Mouse (Mus musculus) frontal cortex, postnatal 10 days (tissue): Measurements from ENCODE around the gene Fam214b.

Experiments used
- DNase-seq, 2 experiments: peaks; one replicate each; pipeline ENCODE4 v3.0.0; 2022; ENCODE audit warnings: low spot score in 2 of 2, mixed read lengths in 1 of 2

Gene Fam214b

DNA sequence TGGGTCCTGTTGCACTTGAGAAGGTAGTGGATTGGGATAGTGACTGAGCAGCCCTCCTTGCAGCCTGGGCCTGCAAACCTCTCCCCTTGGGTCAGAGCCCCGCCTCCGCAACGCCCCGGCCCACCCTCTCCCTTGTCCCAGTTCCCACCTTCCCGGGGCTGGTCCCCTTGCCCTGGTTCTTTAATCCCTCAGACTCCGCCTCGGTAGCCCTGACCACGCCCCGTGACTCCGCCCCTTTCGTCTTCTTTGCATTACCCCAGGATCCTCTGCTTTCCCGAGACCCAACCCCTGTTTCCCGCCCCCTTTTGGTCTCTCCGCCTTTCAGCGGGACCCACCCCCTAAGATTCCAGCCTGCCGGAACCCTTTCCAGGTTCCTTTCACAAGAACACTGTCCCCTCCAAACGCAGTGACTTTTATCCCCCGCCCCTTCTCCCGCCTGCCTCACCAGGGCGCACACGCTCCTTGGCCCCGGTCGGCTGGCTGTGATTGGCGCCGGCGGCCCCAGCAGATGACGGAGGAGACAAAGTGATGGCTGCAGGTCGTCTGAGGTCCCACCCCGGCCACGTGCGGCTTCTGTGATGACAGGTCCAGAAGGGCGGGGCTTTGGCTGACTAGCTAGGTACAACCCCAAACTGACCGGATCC lies at the start of gene Fam214b:
Fam214b (minus strand) TSS at position 562 of the 644 bp plus-strand sequence.
- DNase-seq: peak; percentile 94 to 96

DNA sequence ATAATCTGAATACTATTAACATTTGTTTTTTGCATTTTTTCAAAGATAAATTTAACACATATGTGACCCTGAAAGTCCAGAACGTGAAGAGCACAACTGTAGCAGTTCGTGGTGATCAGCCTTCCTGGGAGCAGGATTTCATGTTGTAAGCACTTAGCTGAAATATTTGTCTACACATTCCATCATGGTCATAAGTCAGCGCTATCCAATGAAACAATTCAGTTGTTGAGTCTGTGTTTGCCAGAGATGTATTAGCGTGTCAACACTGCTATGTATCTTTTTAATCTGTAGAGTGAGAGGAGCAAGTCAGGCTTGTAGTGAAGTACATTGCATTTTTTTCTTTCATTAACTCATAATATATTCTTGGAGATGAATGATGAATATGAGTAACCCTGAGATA lies 45.2 kb upstream of the Fam214b start:
- DNase-seq: no peak

DNA sequence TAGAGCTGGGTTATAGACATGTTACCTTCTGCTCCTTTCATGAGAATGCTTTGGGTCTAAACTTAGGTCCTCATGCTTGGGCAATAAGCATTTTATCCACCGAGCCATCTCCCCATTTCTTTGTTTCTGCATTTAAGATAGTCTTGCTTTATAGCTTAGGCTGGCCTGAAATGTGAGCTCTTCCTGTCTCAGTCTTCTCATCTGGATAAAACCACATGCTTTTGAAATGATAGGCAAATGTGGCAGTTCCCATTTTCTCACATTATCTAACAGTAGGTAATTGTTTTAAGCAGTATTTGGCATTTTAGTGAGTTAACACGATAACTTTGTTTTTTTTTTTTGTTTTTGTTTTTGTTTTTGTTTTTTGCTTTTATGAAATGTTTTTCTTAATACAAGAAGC lies 43.9 kb upstream of the Fam214b start:
- no peak for DNase-seq

DNA sequence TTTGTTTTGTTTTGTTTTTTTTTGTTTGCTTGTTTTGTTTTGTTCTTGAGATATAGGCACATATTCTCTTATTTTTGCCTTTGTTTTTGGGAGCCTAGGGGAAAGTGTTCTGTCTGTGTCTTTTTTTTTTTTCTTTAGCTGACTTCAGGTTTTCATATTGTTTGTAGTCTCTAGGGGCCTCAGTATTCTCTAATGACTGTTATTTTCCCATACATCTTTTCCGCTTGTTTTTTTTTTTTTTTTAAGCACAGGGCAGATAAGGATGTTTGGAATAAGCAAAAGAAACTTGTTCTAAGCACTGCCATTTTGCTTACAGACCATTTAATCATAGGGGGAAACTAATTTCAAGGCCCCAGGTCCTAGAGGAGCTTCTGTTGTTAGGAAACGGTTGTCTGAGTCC lies 36.4 kb upstream of the Fam214b start:
- no peak for DNase-seq

DNA sequence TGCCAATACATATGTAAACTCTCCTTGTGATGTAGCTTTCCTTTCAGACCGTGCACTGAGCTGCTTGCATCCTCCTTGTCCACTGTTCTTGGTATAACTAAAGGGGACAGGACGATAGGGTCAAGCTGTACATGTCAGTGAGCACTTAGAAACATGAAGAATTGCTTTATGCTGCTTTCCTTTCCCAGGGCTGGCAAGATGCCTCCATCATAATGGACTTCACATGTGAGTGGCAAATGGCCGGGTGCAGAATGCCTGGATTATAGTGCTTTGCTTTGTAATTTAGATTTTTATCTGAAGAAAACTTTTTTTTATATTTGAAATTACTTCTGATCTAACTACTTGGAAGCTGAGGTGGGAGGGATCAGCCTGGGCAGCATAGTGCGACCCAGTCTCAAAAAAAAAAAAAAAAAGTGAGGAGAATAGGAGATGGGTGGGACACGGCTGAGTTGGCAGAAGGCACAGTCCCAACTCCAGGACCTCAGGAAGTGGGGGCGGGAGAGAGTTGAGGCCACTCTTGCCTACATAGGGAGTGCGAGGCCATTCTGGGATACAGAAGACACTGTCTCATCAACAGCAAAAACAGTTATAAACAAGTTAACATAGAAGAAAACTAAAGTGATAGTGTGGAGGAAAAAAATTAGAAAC lies 32.2 kb upstream of the Fam214b start:
- DNase-seq: no peak

DNA sequence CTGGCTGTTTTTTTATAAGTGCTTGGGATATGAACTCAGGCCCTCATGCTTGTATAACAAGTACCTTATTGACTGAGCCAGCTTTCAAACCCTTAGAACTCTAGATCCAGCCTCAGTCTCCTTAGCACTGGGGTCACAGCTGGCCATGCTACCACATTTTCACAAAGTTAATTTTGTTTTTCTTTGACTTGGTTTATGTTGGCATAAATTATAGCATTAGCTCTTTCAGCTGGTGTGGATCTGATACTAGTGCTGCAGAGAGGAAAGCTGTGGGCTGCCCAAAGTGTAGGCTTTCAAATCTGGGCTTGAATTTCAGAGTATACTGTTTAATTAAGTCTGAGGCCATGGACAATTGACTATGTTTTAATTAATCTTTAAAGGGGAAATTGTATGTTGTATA lies 28.9 kb upstream of the Fam214b start:
- no peak for DNase-seq

DNA sequence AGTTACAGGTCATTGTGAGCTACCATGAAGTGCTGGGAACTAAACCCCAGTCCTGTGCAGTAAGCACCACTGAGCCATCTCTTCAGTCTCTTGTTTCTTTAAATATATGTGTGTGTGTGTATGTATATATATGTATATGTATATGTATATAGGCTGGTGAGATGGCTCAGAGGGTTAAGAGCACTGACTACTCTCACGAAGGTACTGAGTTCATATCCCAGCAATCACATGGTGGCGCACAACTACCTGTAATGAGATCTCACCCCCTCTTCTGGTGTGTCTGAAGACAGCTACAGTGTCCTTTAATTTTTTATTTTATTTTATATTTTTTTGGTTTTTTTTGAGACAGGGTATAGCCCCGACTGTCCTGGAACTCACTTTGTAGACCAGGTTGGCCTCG lies 19.5 kb upstream of the Fam214b start:
- no peak for DNase-seq

DNA sequence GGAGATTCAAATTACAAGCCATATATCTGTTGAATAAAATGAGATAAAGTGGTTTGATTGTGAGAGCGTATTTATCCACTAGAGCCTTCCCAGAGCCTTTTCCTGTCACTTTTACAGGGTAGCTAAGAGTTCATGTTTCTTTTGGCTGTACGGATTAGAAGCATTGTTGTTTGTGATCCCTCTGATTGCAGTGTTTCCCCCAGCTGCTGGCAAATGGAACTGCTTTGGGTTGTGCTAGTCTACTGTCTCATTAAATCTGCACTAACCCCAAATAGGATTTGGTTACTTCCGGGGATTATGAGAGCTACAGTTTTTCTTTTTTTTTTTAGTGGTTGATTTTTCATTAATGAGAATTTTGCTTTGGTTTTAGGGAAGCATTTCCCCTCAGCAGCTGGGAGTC lies 14.3 kb upstream of the Fam214b start:
- no peak for DNase-seq

DNA sequence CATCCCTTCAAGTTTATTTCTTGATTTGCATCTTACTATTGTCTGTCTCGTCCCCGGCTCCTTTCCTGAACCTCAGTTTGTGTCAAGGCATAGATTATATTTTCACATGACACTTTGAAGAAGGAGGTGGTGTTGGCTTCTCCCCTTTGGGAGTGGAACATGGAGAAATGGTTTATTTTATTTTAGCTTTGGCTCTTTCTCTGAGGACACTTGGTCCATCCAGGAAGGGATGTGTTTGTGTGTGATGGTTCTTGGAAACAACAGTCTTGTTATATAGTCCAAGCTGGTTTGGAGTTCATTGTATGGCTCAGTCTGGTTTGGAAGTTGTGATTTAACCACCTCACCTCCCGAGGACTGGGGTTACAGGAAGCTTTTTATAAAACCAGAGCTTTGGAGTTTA lies 13.7 kb upstream of the Fam214b start:
- DNase-seq: no peak

DNA sequence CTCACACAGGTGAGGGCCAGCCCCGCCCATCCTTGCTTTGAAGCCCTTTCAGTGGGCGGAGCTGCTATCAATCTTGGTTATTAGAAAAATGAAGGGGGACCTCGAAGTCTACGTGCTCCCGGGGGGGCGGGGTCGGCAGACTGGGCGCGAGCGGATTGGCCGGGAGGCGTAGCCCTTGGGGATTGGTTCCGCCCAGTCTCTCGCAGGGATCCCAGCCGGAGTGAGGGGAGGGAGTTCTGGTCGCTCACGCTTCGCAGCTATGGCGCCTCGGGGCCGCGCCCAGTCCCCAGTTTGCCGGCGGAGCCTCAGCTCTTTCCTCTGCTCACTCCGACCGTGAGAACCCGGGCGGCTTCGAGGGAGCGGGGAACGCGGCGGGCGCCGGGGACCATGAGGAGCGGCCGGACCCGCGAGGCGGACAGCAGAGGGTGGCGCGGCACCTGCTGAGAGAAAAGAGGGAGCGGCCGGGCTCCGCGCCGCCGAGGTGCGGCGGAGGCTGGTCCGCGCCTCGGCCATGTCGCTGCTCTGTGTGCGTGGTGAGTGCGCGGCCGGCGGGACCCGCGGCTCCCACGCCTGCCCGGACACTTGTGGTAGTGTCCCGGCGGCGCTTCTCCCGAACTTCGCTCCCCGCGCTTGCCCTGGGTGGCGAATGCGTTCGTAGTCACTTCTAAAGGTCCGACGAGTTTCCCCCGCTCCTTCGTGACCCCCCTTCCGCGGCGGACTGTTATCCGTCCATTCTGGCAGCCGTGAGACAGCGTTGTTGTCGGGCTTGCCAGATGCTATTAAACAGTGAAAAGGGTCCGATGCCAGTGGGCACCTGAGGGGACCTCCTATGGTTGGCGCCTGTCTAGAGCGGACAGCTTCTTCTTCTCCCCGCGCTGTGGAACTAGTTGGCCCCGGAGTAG lies 13.0 kb upstream of the Fam214b start, which contains the start of gene Unc13b:
Unc13b (plus strand) TSS at position 201 of the 902 bp plus-strand sequence.
- peak; percentile 84 to 90 for DNase-seq

DNA sequence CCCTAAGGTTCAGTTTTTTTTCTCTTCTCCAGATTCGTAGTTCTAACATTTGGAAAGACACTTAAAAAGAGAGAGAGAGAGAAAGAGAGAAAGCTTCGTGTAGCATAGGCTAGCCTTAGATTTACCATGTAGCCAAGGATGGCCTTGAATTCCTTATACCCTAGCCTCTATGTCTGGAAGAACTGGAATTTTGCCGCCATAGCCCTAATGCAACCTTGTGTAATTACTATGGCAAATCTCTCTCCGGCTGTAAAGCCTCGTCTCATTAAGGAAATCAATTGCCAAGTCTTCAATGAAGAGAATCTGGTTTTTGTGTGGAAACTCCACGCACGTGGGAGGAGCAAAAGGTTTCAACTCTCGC lies 12.4 kb upstream of the Fam214b start:
- DNase-seq: no peak

DNA sequence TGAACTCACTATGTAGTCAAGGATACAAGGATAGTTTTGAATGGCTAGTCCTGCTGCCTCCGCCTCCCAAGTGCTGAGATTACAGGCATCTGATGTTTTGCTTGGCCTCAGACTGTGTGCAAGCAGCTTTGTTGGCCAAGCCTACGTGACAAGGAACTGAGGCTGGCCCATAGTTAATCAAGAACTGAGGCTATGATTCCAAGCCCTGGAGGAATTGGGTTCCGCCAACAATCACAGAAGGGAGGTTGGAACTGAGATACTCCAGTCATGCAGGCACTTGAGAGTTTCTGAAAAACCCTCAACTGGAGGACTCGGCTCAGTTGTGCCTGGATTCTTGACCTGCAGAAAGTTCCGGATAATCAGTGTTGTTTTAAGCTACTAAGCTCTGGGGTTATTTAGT lies 11.6 kb upstream of the Fam214b start:
- no peak for DNase-seq

DNA sequence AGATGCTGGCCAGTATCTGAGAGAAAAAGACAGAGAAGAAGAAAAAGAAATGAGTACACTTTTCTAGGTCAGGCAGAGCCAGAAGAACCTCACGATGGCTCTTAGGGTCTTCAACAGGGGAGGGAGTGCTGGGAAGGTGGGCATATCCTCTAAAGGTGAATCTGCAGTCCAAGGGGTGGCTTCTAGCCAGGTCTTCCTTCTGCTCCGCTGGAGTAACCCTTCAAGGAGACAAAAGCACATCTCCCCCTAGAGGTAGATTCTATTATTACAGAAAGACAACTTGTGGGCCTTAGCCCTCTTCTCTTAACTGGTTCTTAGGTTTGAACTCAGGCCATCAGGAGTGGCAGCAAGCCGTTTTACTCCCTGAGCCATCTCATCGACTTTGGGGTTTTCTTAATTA lies 6.6 kb upstream of the Fam214b start:
- no peak for DNase-seq

DNA sequence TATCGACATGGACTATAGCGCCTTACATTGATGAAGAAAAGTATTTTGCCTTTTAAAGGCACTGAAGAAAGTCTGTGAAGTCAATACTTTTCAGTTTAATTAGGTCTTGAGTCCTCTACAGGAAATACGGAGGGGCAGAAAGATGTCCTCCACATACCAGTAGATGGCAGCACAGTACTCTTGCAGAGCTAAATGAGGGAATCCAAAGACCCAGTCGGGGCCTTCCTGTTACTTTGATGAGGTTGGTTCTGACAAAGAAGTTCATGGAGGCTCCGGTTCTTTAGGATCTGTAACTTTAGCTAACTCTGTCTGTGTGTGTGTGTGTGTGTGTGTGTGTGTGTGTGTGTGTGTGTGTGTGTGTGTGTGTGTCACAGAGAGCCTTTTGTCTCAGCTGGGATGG lies 1.2 kb upstream of the Fam214b start:
- peak; percentile 60 to 72 for DNase-seq

DNA sequence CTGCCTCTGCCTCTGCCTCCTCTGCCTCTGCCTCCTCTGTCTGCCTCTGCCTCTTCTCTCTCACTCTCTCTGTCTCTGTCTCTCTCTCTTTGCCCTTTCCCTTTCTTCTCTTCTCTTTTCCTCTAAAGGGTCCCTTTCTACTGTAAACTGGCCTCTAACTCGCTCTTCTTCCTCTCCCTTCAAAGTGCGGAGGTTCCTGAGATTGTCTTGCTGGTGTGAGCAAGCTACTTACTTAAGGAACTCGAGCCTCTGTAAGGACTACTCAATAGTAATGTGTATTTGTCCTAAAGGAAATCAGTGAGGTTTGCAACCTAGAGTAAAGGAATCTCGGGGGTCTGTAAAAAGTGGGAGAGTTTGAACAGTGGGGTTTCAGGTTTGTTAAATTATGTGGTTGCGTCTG lies 587 bp upstream of the Fam214b start:
- no peak for DNase-seq

DNA sequence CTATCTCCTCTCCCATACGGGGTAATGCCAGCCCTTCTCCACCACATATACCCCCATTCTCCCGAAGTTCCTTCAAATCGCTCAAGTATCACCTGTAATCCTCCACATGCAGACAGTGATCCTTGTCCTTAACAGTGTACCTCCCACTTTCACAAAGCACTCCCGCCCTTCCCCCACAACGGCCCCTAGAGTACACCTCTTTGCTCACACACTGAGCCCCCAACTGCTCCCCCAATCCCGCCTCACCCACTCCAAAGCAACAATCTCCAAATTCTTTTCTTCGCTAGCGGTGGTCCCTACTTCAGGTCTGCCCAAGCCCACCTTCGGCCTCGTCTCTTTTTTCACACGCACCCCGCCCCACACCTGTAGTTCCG lies 748 bp downstream of the Fam214b start:
- DNase-seq: no peak

DNA sequence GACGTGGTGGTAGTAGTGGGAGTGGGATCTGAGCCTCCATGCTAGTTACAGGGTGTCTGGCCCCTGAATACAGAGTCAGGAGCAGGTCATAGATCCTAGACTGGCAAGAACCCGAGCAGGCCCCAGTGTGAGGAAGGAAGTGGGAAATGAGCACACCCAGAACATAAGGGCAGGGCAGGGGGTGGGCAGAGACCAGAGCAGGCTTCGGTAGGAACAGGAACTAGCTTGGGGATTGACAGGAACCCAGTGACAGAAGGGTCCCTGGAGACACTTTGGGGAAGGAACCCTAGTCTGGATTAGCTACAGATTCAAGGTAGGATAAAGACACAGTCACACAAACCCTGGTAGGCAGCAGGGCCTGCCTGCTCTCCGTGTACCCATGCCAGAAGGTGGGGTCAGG lies 1.3 kb downstream of the Fam214b start:
- DNase-seq: no peak

DNA sequence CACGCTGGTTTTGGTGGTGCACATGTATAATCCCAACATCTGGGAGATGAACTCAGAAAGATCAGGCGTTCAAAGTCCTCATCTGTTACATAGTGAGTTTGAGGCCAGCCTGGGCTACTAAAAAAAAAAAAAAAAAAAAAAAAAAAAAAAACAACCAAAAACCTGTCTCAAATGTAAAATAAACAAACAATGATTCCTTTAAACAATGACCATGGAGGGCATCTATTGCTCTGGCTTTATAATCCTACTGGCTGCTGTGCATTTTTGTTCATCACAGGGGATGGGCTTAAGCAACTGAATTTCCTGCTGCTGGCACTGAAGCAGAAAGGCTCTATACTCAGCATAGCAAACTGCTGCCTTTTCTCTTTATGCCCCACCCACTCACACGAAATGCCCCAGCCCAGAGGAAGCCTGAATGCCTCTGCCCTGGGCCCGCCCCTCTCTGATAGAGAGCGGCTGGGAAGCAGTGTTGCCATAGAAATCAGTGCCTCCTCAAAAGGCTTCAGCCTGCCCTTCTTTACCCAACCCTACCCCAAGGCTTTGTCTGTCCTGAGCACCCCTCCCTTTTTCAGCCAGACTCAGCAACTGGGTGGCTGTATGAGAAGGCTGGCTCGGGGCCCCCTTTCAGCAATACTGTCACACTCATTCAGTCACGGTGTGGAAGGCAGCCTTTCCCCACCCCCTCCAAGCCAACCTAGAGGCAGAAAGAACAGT lies 2.2 kb downstream of the Fam214b start:
- DNase-seq: peak; percentile 67 to 78

DNA sequence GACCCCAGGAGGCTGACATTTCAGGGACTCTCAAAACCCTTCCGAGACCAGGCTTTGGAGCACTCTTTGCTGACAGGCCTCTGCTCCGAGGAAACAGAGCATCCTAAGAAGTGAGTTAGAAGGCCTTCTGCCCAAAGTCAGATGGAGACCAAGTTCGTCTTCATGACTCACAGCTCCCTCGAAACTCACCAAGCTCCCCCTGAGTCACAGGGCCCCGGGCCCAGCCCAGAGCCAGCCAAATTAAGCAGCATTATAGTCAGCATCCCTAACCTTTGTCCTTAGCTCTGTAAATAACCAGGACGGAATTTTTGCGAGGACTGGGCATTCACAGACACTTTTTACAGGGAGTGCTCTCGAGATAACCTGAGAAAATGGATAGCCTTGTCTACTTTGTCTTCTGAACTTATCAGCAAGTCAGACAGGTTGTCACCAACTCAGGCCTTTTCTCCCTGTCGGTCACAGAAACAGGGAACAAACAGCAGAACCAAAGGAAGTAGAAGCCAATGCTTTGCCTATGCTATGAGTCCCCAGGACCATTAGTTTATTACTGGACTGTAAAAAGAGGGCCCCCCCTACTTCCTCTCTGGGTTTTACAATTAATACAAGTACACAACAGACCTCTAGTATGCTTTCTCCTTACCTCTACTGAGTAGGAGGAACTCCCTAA lies 5.0 kb downstream of the Fam214b start:
- DNase-seq: no peak

DNA sequence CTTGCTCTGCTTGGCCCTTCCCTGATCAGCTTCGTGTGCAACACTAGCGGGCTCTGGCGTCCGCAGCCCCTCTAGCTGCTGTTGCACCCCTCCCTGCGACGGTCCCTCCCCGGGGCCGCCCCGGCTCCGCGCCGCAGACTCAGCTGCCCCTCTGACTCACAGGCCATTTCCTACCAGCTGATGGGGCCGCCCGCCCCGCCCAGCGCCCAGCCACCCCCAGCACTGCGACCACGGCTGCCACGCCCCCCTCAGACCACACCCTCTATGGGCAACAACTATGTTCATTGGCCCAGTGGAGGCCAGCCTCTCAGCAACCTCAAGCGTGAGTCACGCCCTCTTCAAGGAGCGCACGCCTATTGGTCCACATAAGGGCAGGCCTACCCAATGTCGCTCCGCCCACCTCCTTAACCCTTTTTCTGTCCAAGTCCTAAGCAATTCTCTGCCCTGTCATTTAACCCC lies 5.9 kb downstream of the Fam214b start:
- DNase-seq: peak; percentile 95 to 97

DNA sequence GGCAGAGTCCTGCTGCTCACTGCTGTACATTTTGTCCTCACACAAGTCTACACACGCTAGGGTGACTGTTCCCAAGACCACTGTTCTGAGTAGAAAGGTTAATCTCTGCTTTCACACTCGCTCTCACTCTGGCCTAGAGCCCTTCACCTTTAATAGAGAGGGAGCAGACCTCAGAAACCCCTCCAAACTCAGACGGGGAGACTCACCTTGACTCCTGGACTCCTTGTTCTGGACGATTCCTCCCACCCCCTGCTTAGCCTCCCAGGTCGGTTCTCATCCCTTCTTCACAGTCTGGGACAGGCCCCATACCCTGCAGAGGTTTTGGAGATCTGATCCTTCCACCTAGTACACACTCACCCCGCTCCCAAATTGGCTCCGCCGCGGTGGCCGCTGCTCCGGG lies 6.4 kb downstream of the Fam214b start:
- no peak for DNase-seq
